Mouse (Mus musculus): ENCODE measurements around the gene Htra3. TPM values are rescaled to one million over a fixed set of nuclear protein-coding genes. Genes with fewer than 3 reads are reported as not detected.
A peak's percentile ranks its signal among the peaks of the same experiment; 100 is the strongest.

The Htra3 gene
- polyA plus RNA-seq, 1 experiment from 2014 or later: 2.3 TPM

DNA sequence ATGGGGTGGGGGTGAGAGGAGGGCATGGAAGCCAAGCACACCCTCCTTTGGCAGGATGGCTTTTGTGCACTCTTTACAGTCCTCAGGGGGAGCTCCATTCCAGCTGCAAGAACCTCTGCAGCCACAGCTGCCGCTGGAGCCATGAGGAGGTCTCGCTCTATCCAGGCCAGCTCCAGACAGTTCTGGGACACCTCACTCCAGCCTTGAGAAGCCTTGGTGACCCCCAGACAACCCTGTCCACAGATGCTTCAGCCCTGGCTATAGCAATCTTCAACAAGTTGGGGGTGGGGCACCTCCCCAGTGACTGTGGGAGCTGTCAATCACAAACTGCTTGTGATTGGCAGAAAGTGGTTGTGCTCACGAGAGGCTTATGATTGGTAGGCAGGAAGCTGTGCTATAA lies 20.1 kb downstream of the Htra3 start:
- DNase-seq: no peak
- WGBS (ENCODE audit: insufficient replicate concordance): 50% methylated on average over 3 of the region's 3 CpGs

DNA sequence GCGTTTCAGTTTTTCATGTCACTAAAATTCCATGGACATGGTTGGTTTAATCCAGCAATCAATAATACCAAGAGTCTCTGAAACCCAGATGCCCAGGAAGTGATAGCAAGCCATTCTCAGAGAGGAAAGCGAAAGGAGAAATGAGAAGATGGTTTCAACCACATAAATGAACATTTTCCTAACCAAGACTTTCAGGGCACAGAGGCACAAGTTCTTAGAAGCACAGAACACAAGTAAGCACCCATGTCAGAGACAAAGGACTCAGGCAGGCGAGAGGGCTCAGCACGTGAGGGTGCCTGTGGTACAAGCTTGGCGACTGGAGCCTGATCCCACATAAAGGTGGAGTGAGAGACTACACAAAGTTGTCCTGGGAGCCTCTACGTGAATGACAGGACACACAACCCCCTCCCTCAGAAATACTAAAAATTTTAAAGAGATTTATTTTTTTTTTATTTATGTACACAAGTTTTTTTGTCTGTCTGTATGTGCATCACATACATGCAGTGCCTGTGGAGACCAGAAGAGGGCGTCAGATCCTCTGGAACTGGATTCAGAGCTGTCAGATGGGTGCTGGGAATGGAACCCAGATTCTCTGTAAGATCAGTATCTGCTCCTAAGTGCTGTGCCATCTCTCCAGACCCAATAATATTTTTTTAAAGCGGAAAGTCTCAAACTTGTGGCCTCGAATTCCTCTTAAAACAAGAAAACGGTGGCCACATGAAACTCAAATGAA lies 23.7 kb downstream of the Htra3 start:
- H3K36me3 ChIP-seq (replicated peaks; ENCODE audit: insufficient read depth, low read length): no peaks in the 10 kb centered on the region
- no peak for ATAC-seq
- no peaks in the 10 kb centered on the region for H3K27me3 ChIP-seq (ENCODE audit: insufficient read depth, low read length)
- 75% methylated on average over 10 of the region's 10 CpGs for WGBS (ENCODE audit: insufficient replicate concordance)
- H3K4me1 ChIP-seq (ENCODE audit: insufficient read depth): no peaks in the 10 kb centered on the region
- H3K27ac ChIP-seq (ENCODE audit: low read depth): no peak overlapping the region
- no peak overlapping the region for H3K4me3 ChIP-seq (ENCODE audit: low read depth, low read length)
- H3K4me2 ChIP-seq (ENCODE audit: low read depth, low read length): no peak overlapping the region
- no peak for DNase-seq
- TF ChIP-seq EP300 (IDR thresholded peaks at IDR 0.05; ENCODE audit: low read depth) (no peak), CTCF (IDR thresholded peaks at IDR 0.05; ENCODE audit: low read depth) (peak; percentile 21; the same call in 1 of the 2 replicates)
- no peak overlapping the region for H3K9ac ChIP-seq (replicated peaks)
- H3K9me3 ChIP-seq (ENCODE audit: low read length): no peaks in the 10 kb centered on the region

More for the DNA sequence above, 20.1 kb downstream of the Htra3 start:
- TF ChIP-seq EP300 (IDR thresholded peaks at IDR 0.05; ENCODE audit: low read depth) (no peak), CTCF (IDR thresholded peaks at IDR 0.05; ENCODE audit: low read depth) (no peak)
- no peak overlapping the region for H3K4me3 ChIP-seq (ENCODE audit: low read depth, low read length)
- no peaks in the 10 kb centered on the region for H3K27me3 ChIP-seq (ENCODE audit: insufficient read depth, low read length)
- no peaks in the 10 kb centered on the region for H3K9me3 ChIP-seq (ENCODE audit: low read length)
- no peak overlapping the region for H3K9ac ChIP-seq (replicated peaks)
- ATAC-seq: no peak
- no peak overlapping the region for H3K4me2 ChIP-seq (ENCODE audit: low read depth, low read length)
- no peaks in the 10 kb centered on the region for H3K36me3 ChIP-seq (replicated peaks; ENCODE audit: insufficient read depth, low read length)
- H3K4me1 ChIP-seq (ENCODE audit: insufficient read depth): no peaks in the 10 kb centered on the region
- H3K27ac ChIP-seq (ENCODE audit: low read depth): no peak overlapping the region

DNA sequence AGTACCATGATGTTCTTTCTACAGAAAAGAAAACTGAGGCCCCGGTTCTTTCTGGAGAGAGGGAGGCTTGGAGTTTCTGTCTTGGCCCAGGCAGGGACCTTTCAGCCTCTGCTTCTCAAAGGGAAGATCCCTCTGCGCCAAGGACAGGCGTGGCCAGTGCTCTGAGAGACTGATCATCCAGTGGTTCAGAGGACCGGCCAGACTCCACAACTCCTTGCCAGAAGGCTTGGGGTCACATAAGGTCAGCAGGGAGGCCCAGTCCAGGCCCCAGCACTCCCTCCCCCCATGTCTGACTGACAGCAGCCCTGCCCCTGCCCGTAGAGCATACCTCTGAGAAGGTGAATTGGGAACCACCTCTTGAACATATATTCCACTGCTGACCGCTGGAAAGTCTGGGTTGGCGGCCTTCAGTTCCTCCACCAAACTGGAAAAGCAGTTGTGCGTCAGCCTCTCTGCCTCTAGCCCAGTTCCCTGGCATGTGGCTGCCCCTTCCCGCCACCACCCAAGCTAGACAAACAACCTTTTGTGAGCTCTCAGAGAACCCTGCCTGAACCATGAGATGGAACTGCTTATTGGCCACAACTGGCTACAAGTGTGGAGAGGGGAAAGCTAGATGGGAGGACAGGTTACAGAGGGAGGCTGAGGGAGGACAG lies 25.7 kb downstream of the Htra3 start:
- DNase-seq: no peak
- TF ChIP-seq CTCF (IDR thresholded peaks at IDR 0.05; ENCODE audit: low read depth) (no peak), EP300 (IDR thresholded peaks at IDR 0.05; ENCODE audit: low read depth) (no peak)
- ATAC-seq: no peak
- Histone ChIP-seq H3K9ac (replicated peaks) (no peak overlapping the region), H3K27me3 (ENCODE audit: insufficient read depth, low read length) (no peaks in the 10 kb centered on the region), H3K4me2 (ENCODE audit: low read depth, low read length) (no peak overlapping the region), H3K27ac (ENCODE audit: low read depth) (no peak overlapping the region), H3K9me3 (ENCODE audit: low read length) (no peaks in the 10 kb centered on the region), H3K4me3 (ENCODE audit: low read depth, low read length) (no peak overlapping the region), H3K36me3 (replicated peaks; ENCODE audit: insufficient read depth, low read length) (no peaks in the 10 kb centered on the region), H3K4me1 (ENCODE audit: insufficient read depth) (no peaks in the 10 kb centered on the region)
- WGBS (ENCODE audit: insufficient replicate concordance): 77% methylated on average over 9 of the region's 9 CpGs

DNA sequence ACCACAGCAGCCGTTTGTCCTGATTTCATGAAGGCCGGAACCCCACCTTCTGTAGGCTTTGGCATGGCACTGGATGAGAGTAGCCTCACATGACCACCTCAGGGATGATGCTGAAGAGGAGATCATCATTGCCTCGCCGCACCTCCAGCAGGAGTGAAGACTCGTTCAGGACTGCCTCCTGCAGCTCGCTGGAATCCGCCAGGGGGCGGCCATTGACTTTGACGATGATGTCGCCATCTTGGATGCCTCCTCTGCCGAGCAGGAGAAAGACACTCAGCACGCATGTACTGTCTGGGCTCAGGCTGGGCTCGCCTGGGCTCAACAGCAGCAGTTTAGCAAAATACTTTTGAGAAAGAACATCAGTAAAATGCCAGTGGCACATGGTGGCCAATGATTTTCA lies 26.7 kb downstream of the Htra3 start:
- 83% methylated on average over 13 of the region's 13 CpGs for WGBS (ENCODE audit: insufficient replicate concordance)
- Histone ChIP-seq H3K9ac (replicated peaks) (no peak overlapping the region), H3K4me3 (ENCODE audit: low read depth, low read length) (no peak overlapping the region), H3K27me3 (ENCODE audit: insufficient read depth, low read length) (no peaks in the 10 kb centered on the region), H3K4me1 (ENCODE audit: insufficient read depth) (0 out of 2 replicates have a peak, but pooled peaks cover 1% of the 10 kb centered on the region), H3K36me3 (replicated peaks; ENCODE audit: insufficient read depth, low read length) (no peaks in the 10 kb centered on the region), H3K9me3 (ENCODE audit: low read length) (no peaks in the 10 kb centered on the region), H3K4me2 (ENCODE audit: low read depth, low read length) (no peak overlapping the region), H3K27ac (ENCODE audit: low read depth) (no peak overlapping the region)
- TF ChIP-seq CTCF (IDR thresholded peaks at IDR 0.05; ENCODE audit: low read depth) (no peak), EP300 (IDR thresholded peaks at IDR 0.05; ENCODE audit: low read depth) (no peak)
- no peak for ATAC-seq
- DNase-seq: no peak

DNA sequence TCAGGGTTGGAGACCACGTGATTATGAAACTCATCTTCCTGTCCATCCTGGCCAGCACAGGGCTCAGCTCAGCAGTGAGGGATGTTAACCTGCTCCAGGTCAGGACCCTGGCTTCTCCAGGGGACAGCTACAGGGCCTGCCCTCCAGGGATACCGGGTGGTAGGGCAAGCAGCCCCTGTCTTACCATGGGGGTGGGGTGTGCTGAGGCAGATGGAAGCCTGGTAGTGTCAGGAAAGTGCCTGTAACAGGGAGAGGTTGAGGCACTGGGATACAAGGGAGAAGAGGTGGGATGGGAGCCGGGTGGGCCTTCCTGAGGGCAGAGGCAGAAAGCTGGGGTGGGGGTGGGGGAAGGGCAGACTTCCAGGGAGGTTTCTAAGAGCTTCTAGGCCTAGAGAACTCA lies 27.3 kb downstream of the Htra3 start:
- Histone ChIP-seq H3K4me1 (ENCODE audit: insufficient read depth) (0 out of 2 replicates have a peak, but pooled peaks cover 4% of the 10 kb centered on the region), H3K27ac (ENCODE audit: low read depth) (no peak overlapping the region), H3K27me3 (ENCODE audit: insufficient read depth, low read length) (no peaks in the 10 kb centered on the region), H3K4me3 (ENCODE audit: low read depth, low read length) (no peak overlapping the region), H3K36me3 (replicated peaks; ENCODE audit: insufficient read depth, low read length) (no peaks in the 10 kb centered on the region), H3K4me2 (ENCODE audit: low read depth, low read length) (no peak overlapping the region), H3K9ac (replicated peaks) (no peak overlapping the region), H3K9me3 (ENCODE audit: low read length) (no peaks in the 10 kb centered on the region)
- WGBS (ENCODE audit: insufficient replicate concordance): 59% methylated on average over 3 of the region's 3 CpGs
- TF ChIP-seq EP300 (IDR thresholded peaks at IDR 0.05; ENCODE audit: low read depth): no peak
- no peak for TF ChIP-seq CTCF (IDR thresholded peaks at IDR 0.05; ENCODE audit: low read depth)
- ATAC-seq (no peak), DNase-seq (no peak)

DNA sequence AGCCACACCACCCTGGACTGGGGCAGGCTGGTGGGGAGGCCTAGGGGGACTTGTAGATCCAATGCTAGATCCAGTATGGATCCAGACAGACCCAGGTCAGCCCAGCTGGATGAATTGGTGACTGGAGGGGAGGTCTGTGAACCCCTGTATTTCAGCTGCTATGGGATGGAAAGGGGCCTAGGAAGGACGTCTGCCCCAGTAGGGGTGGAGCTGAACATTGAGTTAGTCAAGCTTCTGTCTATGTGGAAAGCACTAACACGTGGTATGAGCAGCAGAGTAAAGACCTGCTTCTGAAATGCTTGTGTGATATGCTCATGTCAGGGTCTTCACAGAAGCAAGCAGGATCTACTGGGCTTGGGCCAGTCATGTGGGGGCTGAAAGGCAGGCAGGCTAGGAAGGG lies 31.4 kb downstream of the Htra3 start:
- Histone ChIP-seq H3K36me3 (replicated peaks; ENCODE audit: insufficient read depth, low read length) (no peaks in the 10 kb centered on the region), H3K4me3 (ENCODE audit: low read depth, low read length) (no peak overlapping the region), H3K4me2 (ENCODE audit: low read depth, low read length) (no peak overlapping the region), H3K27ac (ENCODE audit: low read depth) (no peak overlapping the region), H3K9me3 (ENCODE audit: low read length) (no peaks in the 10 kb centered on the region), H3K27me3 (ENCODE audit: insufficient read depth, low read length) (no peaks in the 10 kb centered on the region), H3K9ac (replicated peaks) (no peak overlapping the region), H3K4me1 (ENCODE audit: insufficient read depth) (0 out of 2 replicates have a peak, but pooled peaks cover 4% of the 10 kb centered on the region)
- ATAC-seq (no peak), DNase-seq (no peak)
- no peak for TF ChIP-seq EP300 (IDR thresholded peaks at IDR 0.05; ENCODE audit: low read depth)
- no peak for TF ChIP-seq CTCF (IDR thresholded peaks at IDR 0.05; ENCODE audit: low read depth)
- 32% methylated on average over 2 of the region's 2 CpGs for WGBS (ENCODE audit: insufficient replicate concordance)

Measured in liver, postnatal 0 days (tissue).